Mouse (Mus musculus) heart, embryonic 11.5 days (tissue): Measurements from ENCODE around the gene Aff4. TPM values are rescaled to one million over a fixed set of nuclear protein-coding genes. Genes with fewer than 3 reads are reported as not detected.
"Not testable (repeated sequence)": the region's sequence is repeated elsewhere in the genome, so short reads cannot be mapped to it uniquely, and the experiment has no call there.

ENCODE experiments used
- ATAC-seq: fragments of 200-750 bp; cut with Nextera tagmentation; replicated peaks from 2 replicates; pipeline ENCODE4 v1.8.0; 2017; ENCODE audit warnings: moderate library complexity; ENCODE audit not compliant: insufficient number of reproducible peaks, low FRiP score, low TSS enrichment
- H3K27ac ChIP-seq: fragments of 300-500 bp; sonication (generic); 2 replicates; pipeline ENCODE4 v1.5.1; 2014; ENCODE audit warnings: mild to moderate bottlenecking, low read depth, low read length
- H3K27me3 ChIP-seq: fragments of 300-500 bp; sonication (generic); 2 replicates; pipeline ENCODE4 v1.6.1; 2014; ENCODE audit warnings: mild to moderate bottlenecking, low read length, mixed read lengths; ENCODE audit not compliant: control insufficient read depth, insufficient read depth
- H3K36me3 ChIP-seq: fragments of 300-500 bp; sonication (generic); 2 replicates; pipeline ENCODE4 v1.6.1; 2014; ENCODE audit warnings: mild to moderate bottlenecking, low read length, moderate library complexity, mixed read lengths; ENCODE audit not compliant: control insufficient read depth, insufficient read depth
- H3K4me1 ChIP-seq: fragments of 300-500 bp; sonication (generic); 2 replicates; pipeline ENCODE4 v1.6.1; 2014; ENCODE audit warnings: low read length; ENCODE audit not compliant: control insufficient read depth, insufficient read depth
- H3K4me2 ChIP-seq: fragments of 300-500 bp; sonication (generic); 2 replicates; pipeline ENCODE4 v1.6.1; 2014; ENCODE audit warnings: mild to moderate bottlenecking, moderate library complexity
- H3K4me3 ChIP-seq: fragments of 300-500 bp; sonication (generic); 2 replicates; pipeline ENCODE4 v1.5.1; 2014; ENCODE audit warnings: low read depth, low read length
- H3K9ac ChIP-seq: fragments of 300-500 bp; sonication (generic); 2 replicates; pipeline ENCODE4 v1.6.1; 2014; ENCODE audit warnings: mild to moderate bottlenecking, low read depth, low read length, moderate library complexity
- H3K9me3 ChIP-seq: fragments of 300-500 bp; sonication (generic); replicated peaks from 2 replicates; pipeline ENCODE4 v1.6.1; 2016; ENCODE audit warnings: low read length; ENCODE audit not compliant: control insufficient read depth
- WGBS: fragments of 180-500 bp; shearing (Covaris S2); extraction: QIAGEN DNeasy Blood & Tissue Kit; methylation state at CpG from one replicate; pipeline ENCODE4 v1.1.7; 2014; ENCODE audit not compliant: insufficient replicate concordance; 5-methylcytosine and 5-hydroxymethylcytosine counted together
- polyA plus RNA-seq: library from polyadenylated mRNA; unstranded; fragments of >200 nt; fragmentation: Nextera tagmentation; extraction: Ambion mirVana; gene quantifications from 2 replicates; pipeline ENCODE4 v1.2.1, GENCODE M21; 2014

The Aff4 gene
- polyA plus RNA-seq, 1 experiment from 2014 or later: 54.4 TPM

GRCm38 (mm10) chr11:53332076-53332680 is 18.5 kb upstream of the Aff4 start:
- Histone ChIP-seq H3K9ac (no peak overlapping the region), H3K4me2 (no peak overlapping the region), H3K27ac (no peak overlapping the region), H3K27me3 (no peaks in the 10 kb centered on the region), H3K9me3 (no peaks in the 10 kb centered on the region), H3K4me3 (no peak overlapping the region), H3K36me3 (peaks cover 18% of the 10 kb centered on the region), H3K4me1 (peaks cover 6% of the 10 kb centered on the region; the same call in 1 of the 2 replicates)
- 82% methylated on average over 14 of the region's 14 CpGs for WGBS
- no peak for ATAC-seq

DNA sequence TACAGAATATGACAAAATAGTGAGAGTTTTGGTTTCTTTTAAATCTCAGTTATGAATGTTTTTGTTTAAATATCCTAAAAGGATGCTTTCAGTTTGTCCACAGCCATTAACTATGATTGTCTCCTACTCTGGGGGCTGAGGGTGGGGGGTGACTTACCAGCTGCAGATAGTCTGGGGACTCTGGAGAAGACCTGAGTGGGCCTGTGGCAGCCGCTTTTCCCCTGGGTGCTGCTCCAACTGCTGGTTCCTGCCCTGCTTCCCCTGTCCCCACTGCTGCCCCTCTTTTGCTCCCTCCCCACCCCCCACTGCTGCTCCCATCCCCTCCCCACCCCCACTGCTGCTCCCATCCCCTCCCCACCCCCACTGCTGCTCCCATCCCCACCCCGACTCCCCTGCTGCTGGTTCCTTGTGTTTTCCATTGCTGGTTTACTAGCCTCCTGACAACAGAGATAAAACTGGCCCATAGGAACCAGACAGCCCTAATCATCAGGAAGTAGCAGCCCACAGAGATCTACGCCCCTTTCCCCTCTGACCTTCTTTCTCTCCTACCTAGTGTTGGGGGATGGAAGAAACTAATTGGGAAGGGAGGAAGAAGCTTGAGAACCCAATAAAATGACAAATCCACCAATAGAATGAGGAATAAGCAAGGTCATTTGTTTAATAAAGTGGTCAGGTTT is 15.0 kb upstream of the Aff4 start:
- no peaks in the 10 kb centered on the region for H3K9me3 ChIP-seq
- H3K4me2 ChIP-seq: no peak overlapping the region
- no peak for ATAC-seq
- WGBS: 19% methylated on average over 3 of the region's 3 CpGs
- H3K9ac ChIP-seq: no peak overlapping the region
- peaks cover 8% of the 10 kb centered on the region for H3K36me3 ChIP-seq
- H3K4me1 ChIP-seq: peaks cover 6% of the 10 kb centered on the region; the same call in 1 of the 2 replicates
- H3K27me3 ChIP-seq: no peaks in the 10 kb centered on the region
- peak overlapping the region; percentile 43; the same call in 1 of the 2 replicates for H3K27ac ChIP-seq
- H3K4me3 ChIP-seq: no peak overlapping the region

DNA sequence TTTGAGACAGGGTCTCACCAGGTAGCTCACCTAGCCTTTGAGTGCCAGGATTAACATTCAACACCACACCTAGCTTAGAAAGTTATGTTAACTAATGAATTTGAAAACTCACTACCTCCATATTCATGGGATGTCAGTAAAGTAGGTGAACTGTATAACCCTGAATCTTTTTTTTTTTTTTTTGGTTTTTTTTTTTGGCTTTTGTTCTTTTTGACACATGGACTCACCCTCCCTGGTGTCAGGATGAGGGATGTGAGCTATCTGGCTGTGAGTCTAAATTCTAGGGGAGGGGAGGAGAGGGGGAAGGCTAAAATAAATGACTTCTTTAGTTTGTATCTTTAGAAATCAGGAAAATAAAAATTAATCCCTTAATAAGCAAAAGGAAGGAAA is 14.5 kb upstream of the Aff4 start:
- Histone ChIP-seq H3K4me3 (no peak overlapping the region), H3K4me2 (no peak overlapping the region), H3K27me3 (no peaks in the 10 kb centered on the region), H3K9me3 (no peaks in the 10 kb centered on the region), H3K36me3 (peaks cover 6% of the 10 kb centered on the region), H3K4me1 (peaks cover 6% of the 10 kb centered on the region; the same call in 1 of the 2 replicates), H3K9ac (no peak overlapping the region), H3K27ac (no peak overlapping the region)
- ATAC-seq: no peak

GRCm38 (mm10) chr11:53336924-53337323 is 13.7 kb upstream of the Aff4 start:
- no peaks in the 10 kb centered on the region for H3K9me3 ChIP-seq
- peaks cover 6% of the 10 kb centered on the region for H3K36me3 ChIP-seq
- H3K4me1 ChIP-seq: peaks cover 6% of the 10 kb centered on the region; the same call in 1 of the 2 replicates
- 61% methylated on average over 1 of the region's 1 CpGs for WGBS
- no peak overlapping the region for H3K9ac ChIP-seq
- no peak for ATAC-seq
- no peaks in the 10 kb centered on the region for H3K27me3 ChIP-seq
- H3K4me3 ChIP-seq: no peak overlapping the region
- no peak overlapping the region for H3K27ac ChIP-seq
- H3K4me2 ChIP-seq: no peak overlapping the region

- Histone ChIP-seq H3K27ac (no peak overlapping the region), H3K4me3 (no peak overlapping the region), H3K9ac (no peak overlapping the region), H3K4me2 (no peak overlapping the region), H3K27me3 (no peaks in the 10 kb centered on the region), H3K9me3 (no peaks in the 10 kb centered on the region), H3K36me3 (peaks cover 3% of the 10 kb centered on the region; the same call in 1 of the 2 replicates), H3K4me1 (peaks cover 6% of the 10 kb centered on the region; the same call in 1 of the 2 replicates)
- WGBS: 55% methylated on average over 8 of the region's 8 CpGs
- no peak for ATAC-seq
Observed at GRCm38 (mm10) chr11:53337684-53338083, 12.9 kb upstream of the Aff4 start.

DNA sequence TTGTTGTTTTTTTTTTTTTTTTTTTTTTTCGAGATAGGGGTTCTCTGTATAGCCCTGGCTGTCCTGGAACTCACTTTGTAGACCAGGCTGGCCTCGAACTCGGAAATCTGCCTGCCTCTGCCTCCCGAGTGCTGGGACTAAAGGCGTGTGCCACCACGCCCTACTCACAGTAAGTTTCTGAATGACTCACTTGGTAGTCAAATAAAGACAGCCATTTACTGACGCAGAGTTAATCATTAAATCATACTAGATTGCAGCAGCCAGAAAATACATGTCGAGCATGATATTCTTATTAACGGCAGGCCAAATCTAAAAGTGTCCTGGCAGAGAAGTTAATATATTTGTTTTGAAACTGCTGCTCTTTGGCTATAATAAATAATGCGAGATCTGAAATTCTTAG is 9.6 kb upstream of the Aff4 start:
- H3K9ac ChIP-seq, H3K27me3 ChIP-seq, H3K36me3 ChIP-seq, H3K4me3 ChIP-seq, H3K27ac ChIP-seq, H3K9me3 ChIP-seq, ATAC-seq, H3K4me2 ChIP-seq: not testable (repeated sequence)
- peaks cover 10% of the 10 kb centered on the region for H3K4me1 ChIP-seq
- 88% methylated on average over 10 of the region's 10 CpGs for WGBS

DNA sequence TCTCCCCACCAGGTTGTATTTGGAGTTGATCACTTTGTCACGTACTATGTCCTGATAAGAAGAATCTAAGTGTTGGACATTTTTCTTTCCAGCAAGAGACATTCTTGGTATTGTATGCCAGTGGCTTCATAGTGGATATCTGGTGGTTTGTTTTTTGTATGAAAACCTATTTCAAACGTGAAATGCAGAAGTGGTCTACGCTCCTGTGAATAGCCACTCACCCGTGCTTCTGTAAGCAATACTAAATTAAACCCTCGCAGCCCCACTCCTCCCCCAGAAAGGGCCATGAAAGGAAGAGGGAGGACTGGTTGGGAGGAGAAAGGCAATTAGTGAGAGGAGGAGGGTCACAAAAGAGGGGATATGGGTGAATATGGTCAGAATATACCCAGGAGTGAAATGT is 7.9 kb upstream of the Aff4 start:
- Histone ChIP-seq H3K4me2 (no peak overlapping the region), H3K9ac (no peak overlapping the region), H3K9me3 (no peaks in the 10 kb centered on the region), H3K27me3 (no peaks in the 10 kb centered on the region), H3K27ac (no peak overlapping the region), H3K4me3 (no peak overlapping the region), H3K4me1 (peaks cover 9% of the 10 kb centered on the region), H3K36me3 (no peaks in the 10 kb centered on the region)
- 50% methylated on average over 5 of the region's 5 CpGs for WGBS
- no peak for ATAC-seq

DNA sequence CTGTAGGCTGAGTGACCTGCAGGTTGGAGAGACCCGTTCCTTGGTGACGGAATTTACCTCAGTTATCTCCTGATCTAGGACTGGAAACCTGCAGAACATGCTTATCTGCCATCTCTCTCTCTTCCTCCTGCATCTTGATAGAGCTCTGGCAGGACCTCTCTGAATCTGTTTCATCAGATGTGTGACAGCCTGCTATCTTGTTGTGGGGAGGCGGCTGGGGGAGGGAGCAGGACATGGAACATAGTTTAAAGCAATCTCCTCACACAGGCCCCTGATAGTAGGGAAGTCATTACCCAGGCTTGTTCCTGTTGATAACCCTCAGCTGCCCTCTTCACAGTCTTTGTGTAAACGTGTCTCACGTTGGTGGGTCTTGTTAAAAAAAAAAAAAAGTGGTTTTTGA is 5.3 kb upstream of the Aff4 start:
- no peaks in the 10 kb centered on the region for H3K36me3 ChIP-seq
- no peak overlapping the region for H3K4me2 ChIP-seq
- WGBS: 8% methylated on average over 5 of the region's 5 CpGs
- H3K9me3 ChIP-seq: no peaks in the 10 kb centered on the region
- no peak; the same call in 1 of the 2 replicates for ATAC-seq
- no peak overlapping the region for H3K27ac ChIP-seq
- H3K4me3 ChIP-seq: no peak overlapping the region
- H3K27me3 ChIP-seq: no peaks in the 10 kb centered on the region
- peaks cover 9% of the 10 kb centered on the region for H3K4me1 ChIP-seq
- H3K9ac ChIP-seq: no peak overlapping the region

GRCm38 (mm10) chr11:53345738-53346137 is 4.9 kb upstream of the Aff4 start:
- no peaks in the 10 kb centered on the region for H3K9me3 ChIP-seq
- no peak for ATAC-seq
- peaks cover 9% of the 10 kb centered on the region for H3K4me1 ChIP-seq
- H3K4me3 ChIP-seq: no peak overlapping the region
- no peaks in the 10 kb centered on the region for H3K36me3 ChIP-seq
- H3K4me2 ChIP-seq: peak overlapping the region; percentile 11; the same call in 1 of the 2 replicates
- 3% methylated on average over 2 of the region's 2 CpGs for WGBS
- H3K9ac ChIP-seq: no peak overlapping the region
- 0 out of 2 replicates have a peak overlapping the region, but pooled peaks have one; percentile 29 for H3K27ac ChIP-seq
- H3K27me3 ChIP-seq: no peaks in the 10 kb centered on the region
